Mouse (Mus musculus): Measurements from ENCODE around the gene Coq9. TPM values are rescaled to one million over a fixed set of nuclear protein-coding genes. Genes with fewer than 3 reads are reported as not detected.
A peak's percentile ranks its signal among the peaks of the same experiment; 100 is the strongest.

Coq9 gene
- total and polyA plus RNA-seq, 3 experiments: 91.9 to 169 TPM; not detected in 1

GRCm38 (mm10) chr8:94812645-94813098 is 25.4 kb upstream of the Coq9 start:
- peak; percentile 83 for TF ChIP-seq ZC3H11A (IDR thresholded peaks at IDR 0.05; ENCODE audit: low read depth, low read length)
- peak; percentile 31 to 82 (median 58) for TF ChIP-seq CTCF (IDR thresholded peaks at IDR 0.05 in 2 of 3, conservative IDR thresholded peaks at IDR 0.05 in 1 of 3; ENCODE audit: control insufficient read depth in 1 of 3, insufficient read depth in 1 of 3, low read depth in 2 of 3, low read length in 3 of 3, poor library complexity in 1 of 3, severe bottlenecking in 1 of 3)
- no peak for TF ChIP-seq TBP (IDR thresholded peaks at IDR 0.05; ENCODE audit: low read depth, low read length)
- peak; percentile 76 for TF ChIP-seq ZNF384 (IDR thresholded peaks at IDR 0.05; ENCODE audit: low read depth, low read length)
- 0 out of 2 replicates have a peak, but pooled peaks have one; percentile 5 for TF ChIP-seq GATA1 (IDR thresholded peaks at IDR 0.05; ENCODE audit: low read depth, low read length)
- TF ChIP-seq KAT2A (conservative IDR thresholded peaks at IDR 0.05; ENCODE audit: low read depth, low read length): no peak
- TF ChIP-seq SMC3 (IDR thresholded peaks at IDR 0.05; ENCODE audit: low read depth, low read length): peak; percentile 90
- TF ChIP-seq RAD21 (IDR thresholded peaks at IDR 0.05; ENCODE audit: low read depth, low read length): peak; percentile 82
- TF ChIP-seq E2F4 (IDR thresholded peaks at IDR 0.05; ENCODE audit: borderline replicate concordance, low read depth, low read length): no peak
- TF ChIP-seq EP300 (IDR thresholded peaks at IDR 0.05; ENCODE audit: low read depth in 1 of 2, low read length in 2 of 2): no peak
- peak; percentile 84 for DNase-seq (ENCODE audit: low read depth, low spot score)
- Histone ChIP-seq H3K27ac (ENCODE audit: control insufficient read depth, low read depth, low read length) (no peak overlapping the region), H3K9me3 (replicated peaks; ENCODE audit: insufficient read depth, low read length) (no peaks in the 10 kb centered on the region), H3K79me2 (ENCODE audit: control insufficient read depth, insufficient read depth, low read length, poor library complexity) (no peaks in the 10 kb centered on the region), H3K4me1 (ENCODE audit: control insufficient read depth in 1 of 2, insufficient read depth in 2 of 2, low read length in 2 of 2) (no peaks in the 10 kb centered on the region), H3K9ac (ENCODE audit: control insufficient read depth, low read depth, low read length, poor library complexity, severe bottlenecking) (no peak overlapping the region), H3K27me3 (ENCODE audit: control insufficient read depth in 1 of 2, insufficient read depth in 2 of 2, low read length in 2 of 2) (no peaks in the 10 kb centered on the region), H3K36me3 (ENCODE audit: control insufficient read depth in 1 of 2, insufficient read depth in 2 of 2, low read length in 2 of 2) (no peaks in the 10 kb centered on the region), H3K4me3 (ENCODE audit: control insufficient read depth in 1 of 2, insufficient read depth in 1 of 2, low read depth in 2 of 2, low read length in 2 of 2) (no peak overlapping the region)

- Histone ChIP-seq H3K27me3 (ENCODE audit: control insufficient read depth in 1 of 2, insufficient read depth in 2 of 2, low read length in 2 of 2) (no peaks in the 10 kb centered on the region), H3K9me3 (replicated peaks; ENCODE audit: insufficient read depth, low read length) (no peaks in the 10 kb centered on the region), H3K27ac (ENCODE audit: control insufficient read depth, low read depth, low read length) (no peak overlapping the region), H3K4me3 (ENCODE audit: control insufficient read depth in 1 of 2, insufficient read depth in 1 of 2, low read depth in 2 of 2, low read length in 2 of 2) (no peak overlapping the region), H3K4me1 (ENCODE audit: control insufficient read depth in 1 of 2, insufficient read depth in 2 of 2, low read length in 2 of 2) (no peaks in the 10 kb centered on the region), H3K9ac (ENCODE audit: control insufficient read depth, low read depth, low read length, poor library complexity, severe bottlenecking) (no peak overlapping the region), H3K79me2 (ENCODE audit: control insufficient read depth, insufficient read depth, low read length, poor library complexity) (no peaks in the 10 kb centered on the region), H3K36me3 (ENCODE audit: control insufficient read depth in 1 of 2, insufficient read depth in 2 of 2, low read length in 2 of 2) (no peaks in the 10 kb centered on the region)
- peak; percentile 55 for DNase-seq (ENCODE audit: low read depth, low spot score)
- TF ChIP-seq TBP (IDR thresholded peaks at IDR 0.05; ENCODE audit: low read depth, low read length) (0 out of 2 replicates have a peak, but pooled peaks have one; percentile 14), UBTF (IDR thresholded peaks at IDR 0.05; ENCODE audit: borderline replicate concordance, insufficient read depth, low read depth, low read length) (no peak), CTCF (IDR thresholded peaks at IDR 0.05 in 2 of 3, conservative IDR thresholded peaks at IDR 0.05 in 1 of 3; ENCODE audit: control insufficient read depth in 1 of 3, insufficient read depth in 1 of 3, low read depth in 2 of 3, low read length in 3 of 3, poor library complexity in 1 of 3, severe bottlenecking in 1 of 3) (peak; percentile 43 to 75 (median 68)), ZNF384 (IDR thresholded peaks at IDR 0.05; ENCODE audit: low read depth, low read length) (peak; percentile 92), GATA1 (IDR thresholded peaks at IDR 0.05; ENCODE audit: low read depth, low read length) (0 out of 2 replicates have a peak, but pooled peaks have one; percentile 7), SMC3 (IDR thresholded peaks at IDR 0.05; ENCODE audit: low read depth, low read length) (peak; percentile 61), USF1 (IDR thresholded peaks at IDR 0.05; ENCODE audit: low read depth, low read length) (no peak), RAD21 (IDR thresholded peaks at IDR 0.05; ENCODE audit: low read depth, low read length) (peak; percentile 53), GABPA (IDR thresholded peaks at IDR 0.05; ENCODE audit: low read depth, low read length) (no peak), POLR2A (IDR thresholded peaks at IDR 0.05; ENCODE audit: control insufficient read depth in 1 of 2, insufficient read depth in 1 of 2, low read depth in 1 of 2, low read length in 2 of 2, poor library complexity in 1 of 2) (no peak)
These were observed 23.6 kb upstream of the Coq9 start for GRCm38 (mm10) chr8:94814556-94814955.

All from MEL (cell line).